15 mouse cellular contexts compared by ENCODE assay signal in the genomic region with DNA sequence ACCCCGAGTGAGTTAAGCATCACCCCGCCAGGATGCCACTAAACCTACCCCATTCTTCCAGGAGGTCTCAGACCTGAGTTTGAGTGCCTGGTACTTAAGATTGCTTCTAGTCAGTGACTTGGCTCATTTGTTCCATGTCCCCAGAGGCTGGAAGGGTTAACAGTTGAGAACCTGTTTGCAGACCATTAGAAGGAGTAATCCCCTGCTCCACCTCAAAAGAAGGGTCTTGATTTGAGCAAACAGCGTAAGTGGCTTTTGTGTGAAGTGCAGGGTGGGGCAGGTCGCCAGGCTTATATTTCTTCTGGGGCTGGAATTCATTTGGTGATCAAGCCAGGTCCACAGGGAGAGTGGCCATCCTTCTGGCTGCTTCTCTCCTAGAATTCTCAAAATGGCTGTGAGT.
"Had no signal": no experiment of that assay in that cellular context is flagged by ENCODE, and none has a peak within 500 bp of the region (broad histone marks: within the 10 kb centered on the region; RNA-seq: fewer than 3 reads in every experiment).

No protein-coding gene starts in this region.

- DNase-seq: lung, adult 18-20 months; lung, postnatal 4 days; midbrain, embryonic 14.5 days; right cerebral cortex, postnatal 14 days; thymus, adult 2 months; thymus, postnatal 25 days; thymus, postnatal 4 days had no signal

- H3K4me2 ChIP-seq: limb, embryonic 15.5 days; liver, embryonic 12.5 days; midbrain, embryonic 12.5 days; neural tube, embryonic 13.5 days had no signal

- H3K36me3 ChIP-seq: limb, embryonic 15.5 days; liver, embryonic 12.5 days; midbrain, embryonic 10.5 days; midbrain, embryonic 12.5 days; neural tube, embryonic 13.5 days had no signal

- H3K4me1 ChIP-seq: liver, embryonic 12.5 days; midbrain, embryonic 12.5 days; neural tube, embryonic 13.5 days had no signal

- H3K4me3 ChIP-seq: limb, embryonic 15.5 days; liver, embryonic 12.5 days; midbrain, embryonic 10.5 days; midbrain, embryonic 12.5 days; myocyte; neural tube, embryonic 13.5 days had no signal

- H3K27ac ChIP-seq: limb, embryonic 15.5 days; liver, embryonic 12.5 days; liver, embryonic 14.5 days; midbrain, embryonic 10.5 days; midbrain, embryonic 12.5 days; neural tube, embryonic 13.5 days had no signal

- ATAC-seq: liver, embryonic 12.5 days; midbrain, embryonic 16.5 days had no signal

- H3K27me3 ChIP-seq: limb, embryonic 15.5 days; liver, embryonic 12.5 days; neural tube, embryonic 13.5 days had no signal

- H3K9me3 ChIP-seq: limb, embryonic 15.5 days; liver, embryonic 12.5 days; midbrain, embryonic 10.5 days; midbrain, embryonic 12.5 days; neural tube, embryonic 13.5 days had no signal

- H3K9ac ChIP-seq: limb, embryonic 15.5 days; liver, embryonic 12.5 days; liver, embryonic 14.5 days; midbrain, embryonic 12.5 days; neural tube, embryonic 13.5 days had no signal
